Mouse (Mus musculus) lung, postnatal 0 days (tissue): ENCODE measurements around the gene Gspt1. TPM values are rescaled to one million over a fixed set of nuclear protein-coding genes. Genes with fewer than 3 reads are reported as not detected.

Source experiments
- ATAC-seq: fragments of 200-750 bp; cut with Nextera tagmentation; 2 replicates; pipeline ENCODE4 v1.8.0; 2017; ENCODE audit warnings: moderate library complexity
- DNase-seq: peaks from one replicate; pipeline ENCODE4 v3.0.0-alpha.2; 2016; ENCODE audit warnings: low spot score
- H3K27ac ChIP-seq: fragments of 300-500 bp; sonication (generic); 2 replicates; pipeline ENCODE4 v1.5.1; 2014; ENCODE audit warnings: antibody characterized with exemption, mild to moderate bottlenecking, low read length, mixed read lengths
- H3K27me3 ChIP-seq: fragments of 300-500 bp; sonication (generic); replicated peaks from 2 replicates; pipeline ENCODE4 v1.6.1; 2014; ENCODE audit warnings: low read length, mixed read lengths; ENCODE audit not compliant: insufficient read depth
- H3K36me3 ChIP-seq: fragments of 300-500 bp; sonication (generic); 2 replicates; pipeline ENCODE4 v1.6.1; 2014; ENCODE audit warnings: low read length, mixed read lengths; ENCODE audit not compliant: insufficient read depth
- H3K4me1 ChIP-seq: fragments of 300-500 bp; sonication (generic); 2 replicates; pipeline ENCODE4 v1.6.1; 2014; ENCODE audit warnings: antibody characterized with exemption, low read depth, low read length, mixed read lengths; ENCODE audit not compliant: insufficient read depth
- H3K4me2 ChIP-seq: fragments of 300-500 bp; sonication (generic); replicated peaks from 2 replicates; pipeline ENCODE4 v1.6.1; 2014; ENCODE audit warnings: low read depth, mild to moderate bottlenecking, low read length, moderate library complexity, mixed read lengths
- H3K4me3 ChIP-seq: fragments of 300-500 bp; sonication (generic); 2 replicates; pipeline ENCODE4 v1.5.1; 2014; ENCODE audit warnings: low read depth, low read length
- H3K9ac ChIP-seq: fragments of 300-500 bp; sonication (generic); replicated peaks from 2 replicates; pipeline ENCODE4 v1.6.1; 2014; ENCODE audit warnings: low read depth, mild to moderate bottlenecking
- H3K9me3 ChIP-seq: fragments of 300-500 bp; sonication (generic); 2 replicates; pipeline ENCODE4 v1.6.1; 2016; ENCODE audit warnings: low read length, mixed read lengths
- CTCF ChIP-seq: IDR thresholded peaks from 2 replicates; pipeline ENCODE4 v1.5.1; 2016; ENCODE audit warnings: antibody characterized with exemption, mild to moderate bottlenecking
- EP300 ChIP-seq: IDR thresholded peaks from 2 replicates; pipeline ENCODE4 v1.6.1; 2016; ENCODE audit warnings: antibody characterized with exemption, mild to moderate bottlenecking, control low read depth
- WGBS: fragments of 180-500 bp; shearing (Covaris S2); extraction: QIAGEN DNeasy Blood & Tissue Kit; methylation state at CpG from one replicate; pipeline ENCODE4 v1.1.7; 2014; 5-methylcytosine and 5-hydroxymethylcytosine counted together
- polyA plus RNA-seq: library from polyadenylated mRNA; unstranded; fragments of >200 nt; fragmentation: Nextera tagmentation; extraction: Ambion mirVana; gene quantifications from 2 replicates; pipeline ENCODE4 v1.2.1, GENCODE M21; 2015

Gene Gspt1
- polyA plus RNA-seq, 1 experiment from 2014 or later, result 34.2 TPM

DNA sequence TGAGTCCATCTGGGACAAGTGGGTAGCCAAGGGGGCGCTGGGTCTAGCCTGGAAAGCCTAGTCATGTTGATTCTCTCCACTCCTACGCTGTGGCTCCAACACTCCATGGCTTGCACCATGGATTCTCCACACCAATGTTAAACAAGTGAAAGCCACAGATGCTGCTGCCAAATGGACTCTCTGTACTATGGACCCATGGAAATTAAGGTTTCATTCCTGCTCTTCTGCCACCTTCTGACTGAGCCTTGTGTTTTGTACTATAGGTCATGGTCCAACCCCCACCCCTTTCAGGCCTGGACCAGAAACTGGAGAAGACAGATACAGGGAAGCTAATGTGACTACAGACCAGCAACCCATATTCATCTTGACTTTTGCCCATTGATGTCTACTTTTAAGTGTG, 12.4 kb upstream of the Gspt1 start:
- no peak overlapping the region for H3K4me2 ChIP-seq
- 67% methylated on average over 2 of the region's 2 CpGs for WGBS
- no peak overlapping the region for H3K27ac ChIP-seq
- DNase-seq, result no peak
- no peaks in the 10 kb centered on the region for H3K9me3 ChIP-seq
- no peaks in the 10 kb centered on the region for H3K27me3 ChIP-seq
- no peak overlapping the region for H3K4me3 ChIP-seq
- H3K36me3 ChIP-seq, result no peaks in the 10 kb centered on the region
- ATAC-seq, result no peak
- H3K4me1 ChIP-seq, result no peaks in the 10 kb centered on the region
- no peak overlapping the region for H3K9ac ChIP-seq
- TF ChIP-seq EP300, result no peak
- TF ChIP-seq CTCF, result no peak

- TF ChIP-seq CTCF (no peak), EP300 (no peak)
- no peak overlapping the region for H3K27ac ChIP-seq
- no peaks in the 10 kb centered on the region for H3K36me3 ChIP-seq
- H3K9me3 ChIP-seq, result no peaks in the 10 kb centered on the region
- ATAC-seq (peak; percentile 33), DNase-seq (peak; percentile 47)
- no peak overlapping the region for H3K4me2 ChIP-seq
- H3K4me1 ChIP-seq, result no peaks in the 10 kb centered on the region
- H3K4me3 ChIP-seq, result no peak overlapping the region
- no peaks in the 10 kb centered on the region for H3K27me3 ChIP-seq
- H3K9ac ChIP-seq, result no peak overlapping the region
Measured at GRCm38 (mm10) chr16:11263266-11263665, 9.1 kb upstream of the Gspt1 start.

GRCm38 (mm10) chr16:11254723-11255164, 619 bp upstream of the Gspt1 start:
- WGBS, result 15% methylated on average over 10 of the region's 10 CpGs

GRCm38 (mm10) chr16:11253065-11253831, 877 bp downstream of the Gspt1 start:
- Histone ChIP-seq H3K27me3 (no peaks in the 10 kb centered on the region), H3K4me2 (peak overlapping the region; percentile 84)
- WGBS, result under 1% methylated on average over 57 of the region's 58 CpGs

More at GRCm38 (mm10) chr16:11254723-11255164, 619 bp upstream of the Gspt1 start:
- no peak for TF ChIP-seq EP300
- TF ChIP-seq CTCF, result 0 out of 2 replicates have a peak, but pooled peaks have one; percentile 1
- Histone ChIP-seq H3K27ac (peak overlapping the region; percentile 89), H3K4me2 (peak overlapping the region; percentile 63), H3K9ac (peak overlapping the region; percentile 70), H3K27me3 (no peaks in the 10 kb centered on the region), H3K4me3 (peak overlapping the region; percentile 94), H3K9me3 (no peaks in the 10 kb centered on the region), H3K36me3 (no peaks in the 10 kb centered on the region), H3K4me1 (peaks cover 6% of the 10 kb centered on the region; the same call in 1 of the 2 replicates)
- DNase-seq, result no peak
- no peak for ATAC-seq

DNA sequence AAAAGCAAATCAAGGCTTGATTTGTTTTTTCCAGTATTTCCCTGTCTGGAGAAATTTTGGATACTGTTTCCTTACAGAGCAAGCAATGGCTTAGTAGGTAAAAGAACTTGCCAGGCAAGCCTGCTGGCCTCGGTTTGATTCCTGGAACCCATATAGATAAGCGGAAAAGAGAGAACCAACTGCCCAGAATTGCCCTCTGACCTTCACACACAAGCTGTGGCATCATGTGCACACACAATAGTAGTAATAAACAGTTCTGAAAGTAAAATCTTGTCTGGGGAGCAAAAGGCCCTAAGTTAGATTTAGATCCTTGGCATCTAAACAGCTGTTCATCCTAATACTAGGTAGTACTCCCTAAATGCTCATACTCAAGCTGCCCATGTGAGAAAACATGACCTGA, 6.3 kb downstream of the Gspt1 start:
- Histone ChIP-seq H3K9ac (no peak overlapping the region), H3K9me3 (no peaks in the 10 kb centered on the region), H3K4me3 (no peak overlapping the region), H3K36me3 (no peaks in the 10 kb centered on the region), H3K4me2 (no peak overlapping the region), H3K4me1 (peaks cover 4% of the 10 kb centered on the region; the same call in 1 of the 2 replicates), H3K27me3 (no peaks in the 10 kb centered on the region), H3K27ac (no peak overlapping the region)
- 62% methylated on average over 2 of the region's 2 CpGs for WGBS
- TF ChIP-seq EP300 (no peak), CTCF (no peak)
- ATAC-seq (no peak), DNase-seq (no peak)

More at GRCm38 (mm10) chr16:11253065-11253831, 877 bp downstream of the Gspt1 start:
- Histone ChIP-seq H3K9me3 (no peaks in the 10 kb centered on the region), H3K4me3 (peak overlapping the region; percentile 94), H3K27ac (peak overlapping the region; percentile 98), H3K4me1 (peaks cover 6% of the 10 kb centered on the region; the same call in 1 of the 2 replicates), H3K36me3 (no peaks in the 10 kb centered on the region), H3K9ac (peak overlapping the region; percentile 88)
- TF ChIP-seq EP300, result no peak
- peak; percentile 58 for DNase-seq
- peak; percentile 40 for ATAC-seq

GRCm38 (mm10) chr16:11245767-11246166, 8.4 kb downstream of the Gspt1 start:
- TF ChIP-seq EP300, result no peak
- no peak for TF ChIP-seq CTCF
- ATAC-seq (no peak), DNase-seq (no peak)
- no peaks in the 10 kb centered on the region for H3K4me1 ChIP-seq
- no peak overlapping the region for H3K9ac ChIP-seq
- H3K27ac ChIP-seq, result no peak overlapping the region
- no peaks in the 10 kb centered on the region for H3K27me3 ChIP-seq
- no peak overlapping the region for H3K4me3 ChIP-seq
- WGBS, result 69% methylated on average over 9 of the region's 9 CpGs
- H3K4me2 ChIP-seq, result no peak overlapping the region
- no peaks in the 10 kb centered on the region for H3K9me3 ChIP-seq
- H3K36me3 ChIP-seq, result no peaks in the 10 kb centered on the region
